Mouse (Mus musculus) liver, embryonic 12.5 days (tissue): ENCODE data around the gene Gm28042. TPM values are rescaled to one million over a fixed set of nuclear protein-coding genes. Genes with fewer than 3 reads are reported as not detected.

Experiments used
- ATAC-seq: fragments of 200-750 bp; cut with Nextera tagmentation; 2 replicates; pipeline ENCODE4 v1.8.0; 2017; ENCODE audit warnings: moderate number of reproducible peaks, mild to moderate bottlenecking, moderate library complexity
- H3K27ac ChIP-seq: fragments of 300-500 bp; sonication (generic); 2 replicates; pipeline ENCODE4 v1.5.1; 2016; ENCODE audit warnings: mild to moderate bottlenecking
- H3K27me3 ChIP-seq: fragments of 300-500 bp; sonication (generic); replicated peaks from 2 replicates; pipeline ENCODE4 v1.6.1; 2016; ENCODE audit warnings: mild to moderate bottlenecking, moderate library complexity
- H3K36me3 ChIP-seq: fragments of 300-500 bp; sonication (generic); 2 replicates; pipeline ENCODE4 v1.6.1; 2016; ENCODE audit warnings: mild to moderate bottlenecking, moderate library complexity
- H3K4me1 ChIP-seq: fragments of 300-500 bp; sonication (generic); 2 replicates; pipeline ENCODE4 v1.6.1; 2016
- H3K4me2 ChIP-seq: fragments of 300-500 bp; sonication (generic); 2 replicates; pipeline ENCODE4 v1.6.1; 2016; ENCODE audit warnings: mild to moderate bottlenecking, moderate library complexity
- H3K4me3 ChIP-seq: fragments of 300-500 bp; sonication (generic); 2 replicates; pipeline ENCODE4 v1.5.1; 2016; ENCODE audit warnings: mild to moderate bottlenecking, moderate library complexity
- H3K9ac ChIP-seq: fragments of 300-500 bp; sonication (generic); 2 replicates; pipeline ENCODE4 v1.6.1; 2016; ENCODE audit warnings: mild to moderate bottlenecking, moderate library complexity
- H3K9me3 ChIP-seq: fragments of 300-500 bp; sonication (generic); replicated peaks from 2 replicates; pipeline ENCODE4 v1.6.1; 2016; ENCODE audit warnings: mild to moderate bottlenecking, moderate library complexity
- WGBS: fragments of 180-500 bp; shearing (Covaris S2); methylation state at CpG from one replicate; pipeline ENCODE4 v1.1.7; 2016; ENCODE audit not compliant: insufficient replicate concordance; 5-methylcytosine and 5-hydroxymethylcytosine counted together
- polyA plus RNA-seq: library from polyadenylated mRNA; unstranded; fragments of >200 nt; fragmentation: Nextera tagmentation; extraction: Ambion mirVana; gene quantifications from 2 replicates; pipeline ENCODE4 v1.2.1, GENCODE M21; 2016

The Gm28042 gene
- polyA plus RNA-seq, 1 experiment from 2014 or later: 2.0 TPM

DNA sequence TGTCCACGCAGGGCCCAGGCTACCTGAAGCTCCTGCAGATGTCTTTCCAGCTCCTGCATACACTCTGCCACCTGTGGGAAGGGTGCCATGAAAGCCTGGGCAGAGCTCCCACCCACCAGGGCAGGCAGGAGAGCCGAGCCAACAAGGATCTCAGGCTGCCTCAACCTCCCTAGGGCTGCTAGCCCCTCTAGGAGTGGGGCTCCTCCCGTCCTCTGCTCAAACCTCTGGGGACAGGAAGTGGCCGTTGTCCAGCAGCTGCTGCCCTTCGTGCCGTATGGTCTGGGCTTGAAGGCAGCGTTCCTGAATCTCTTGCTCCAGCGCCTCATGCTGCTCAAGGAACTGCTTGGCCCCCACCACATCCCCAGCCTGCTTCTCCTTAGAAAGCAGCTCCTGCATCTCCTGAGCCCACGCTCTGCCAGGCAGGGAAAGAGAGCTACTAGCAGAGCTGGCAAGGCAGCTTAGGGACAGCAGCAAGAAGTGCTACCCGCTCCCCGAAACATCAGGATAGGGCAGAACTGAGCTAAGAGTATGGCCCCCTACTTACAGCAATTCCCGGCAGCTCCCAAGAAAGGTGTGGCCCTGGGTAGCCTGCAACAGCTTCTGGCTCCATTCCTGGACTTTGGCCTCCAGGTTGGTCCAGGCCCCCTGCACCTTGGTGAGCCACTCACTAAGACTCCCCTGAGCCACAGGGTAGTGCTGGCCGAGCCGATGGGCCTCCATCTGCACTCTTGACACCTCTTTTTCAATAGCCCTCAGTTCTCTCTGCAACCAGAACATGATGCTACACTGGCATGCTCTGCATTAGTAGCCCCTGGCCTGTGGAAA is 19.4 kb downstream of the Gm28042 start:
- no peak overlapping the region for H3K27ac ChIP-seq
- H3K4me1 ChIP-seq: peaks cover 8% of the 10 kb centered on the region; the same call in 1 of the 2 replicates
- H3K9me3 ChIP-seq: no peaks in the 10 kb centered on the region
- H3K4me3 ChIP-seq: no peak overlapping the region
- peaks cover 9% of the 10 kb centered on the region for H3K36me3 ChIP-seq
- ATAC-seq: no peak
- no peak overlapping the region for H3K4me2 ChIP-seq
- H3K9ac ChIP-seq: no peak overlapping the region
- WGBS: 58% methylated on average over 14 of the region's 14 CpGs
- H3K27me3 ChIP-seq: peaks cover 14% of the 10 kb centered on the region; the same call in 1 of the 2 replicates

DNA sequence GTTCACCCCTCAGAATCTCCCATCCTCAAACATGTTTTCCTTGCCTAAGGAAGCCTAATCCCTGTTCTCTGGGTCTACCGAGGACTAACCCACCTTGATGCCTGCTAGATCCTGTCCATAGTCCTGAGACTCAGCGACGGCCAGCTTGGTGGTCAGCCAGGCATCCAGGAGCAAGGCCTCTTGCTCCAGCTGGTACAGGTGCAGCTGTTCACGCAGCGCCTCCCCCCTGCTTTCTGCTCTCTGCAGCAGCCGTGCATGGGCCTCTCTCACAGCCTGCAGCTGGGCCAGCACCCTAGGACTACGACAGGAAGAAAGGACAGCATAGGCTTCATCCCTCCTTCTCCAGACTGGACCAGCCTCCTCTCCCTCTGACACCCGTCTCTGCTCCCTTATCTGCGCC is 20.9 kb downstream of the Gm28042 start:
- Histone ChIP-seq H3K9ac (no peak overlapping the region), H3K9me3 (no peaks in the 10 kb centered on the region), H3K4me3 (no peak overlapping the region), H3K27ac (no peak overlapping the region), H3K4me2 (no peak overlapping the region), H3K27me3 (peaks cover 14% of the 10 kb centered on the region; the same call in 1 of the 2 replicates), H3K4me1 (peaks cover 8% of the 10 kb centered on the region; the same call in 1 of the 2 replicates), H3K36me3 (no peaks in the 10 kb centered on the region)
- 69% methylated on average over 9 of the region's 9 CpGs for WGBS
- ATAC-seq: no peak

- WGBS: 53% methylated on average over 10 of the region's 10 CpGs
- Histone ChIP-seq H3K4me3 (no peak overlapping the region), H3K27me3 (peaks cover 14% of the 10 kb centered on the region; the same call in 1 of the 2 replicates), H3K4me1 (no peaks in the 10 kb centered on the region), H3K36me3 (no peaks in the 10 kb centered on the region), H3K9me3 (no peaks in the 10 kb centered on the region), H3K27ac (no peak overlapping the region), H3K9ac (no peak overlapping the region), H3K4me2 (no peak overlapping the region)
- no peak for ATAC-seq
These were observed 22.5 kb downstream of the Gm28042 start for GRCm38 (mm10) chr2:120049632-120050274.

DNA sequence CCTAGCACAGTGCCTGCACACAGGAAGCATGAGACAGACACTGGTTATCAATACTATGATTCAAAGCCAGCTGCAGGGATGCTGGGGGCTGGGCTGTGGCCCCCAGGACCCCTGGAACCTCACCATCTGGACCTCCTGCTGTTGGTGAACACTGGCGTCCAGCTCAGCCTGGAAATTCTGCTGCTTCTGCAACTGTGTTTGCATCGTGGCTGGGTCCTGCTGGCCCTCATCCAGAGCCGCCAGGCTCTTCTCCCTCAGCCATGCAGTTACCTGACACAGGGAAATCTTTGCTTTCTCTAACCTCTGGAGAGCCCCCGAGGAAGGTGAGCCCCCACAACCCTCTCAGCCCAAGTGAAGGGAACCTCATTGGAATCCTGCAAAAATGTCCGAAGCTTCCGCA is 24.1 kb downstream of the Gm28042 start:
- H3K27me3 ChIP-seq: peaks cover 7% of the 10 kb centered on the region; the same call in 1 of the 2 replicates
- no peak overlapping the region for H3K9ac ChIP-seq
- H3K9me3 ChIP-seq: no peaks in the 10 kb centered on the region
- H3K27ac ChIP-seq: no peak overlapping the region
- no peak for ATAC-seq
- 55% methylated on average over 6 of the region's 6 CpGs for WGBS
- no peaks in the 10 kb centered on the region for H3K36me3 ChIP-seq
- no peak overlapping the region for H3K4me3 ChIP-seq
- H3K4me1 ChIP-seq: no peaks in the 10 kb centered on the region
- no peak overlapping the region for H3K4me2 ChIP-seq

DNA sequence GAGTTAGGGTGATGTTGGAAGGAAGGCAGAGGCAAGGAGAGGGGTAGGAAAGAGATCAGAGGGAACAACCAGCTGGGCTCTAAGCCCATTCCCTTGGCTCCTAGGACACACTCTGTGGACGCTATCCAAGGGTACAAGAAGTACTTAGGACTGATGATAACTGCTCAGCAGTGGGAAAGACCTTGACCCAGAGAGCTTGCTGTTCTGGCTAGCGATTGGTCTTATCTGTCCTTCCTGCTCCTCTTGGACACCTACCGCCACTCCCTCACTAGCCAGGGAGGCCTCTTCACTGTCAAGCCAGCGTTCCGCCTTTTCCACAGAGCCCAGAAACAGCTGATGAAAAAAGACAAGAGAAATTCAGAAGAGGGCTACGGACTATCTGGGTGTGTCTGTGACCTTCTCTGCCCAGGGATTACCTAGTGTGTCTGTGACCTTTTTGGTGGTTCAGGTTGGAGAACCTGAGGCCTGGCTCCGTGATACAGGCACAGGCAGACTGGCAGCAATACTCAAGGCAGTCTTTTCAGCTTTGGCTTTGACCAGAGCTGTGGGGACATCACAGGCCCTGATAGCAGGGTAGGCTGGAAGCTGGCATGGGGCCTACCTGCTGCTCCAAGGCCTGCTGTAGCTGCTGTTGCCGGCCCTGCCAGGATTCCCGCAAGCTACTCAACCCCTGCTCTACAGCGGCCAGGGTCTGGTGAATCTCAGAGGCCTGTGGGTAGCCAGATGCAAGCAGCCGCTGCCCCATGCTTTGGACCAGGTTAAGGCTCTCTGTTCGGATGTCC is 27.7 kb downstream of the Gm28042 start:
- WGBS: 66% methylated on average over 12 of the region's 12 CpGs
- Histone ChIP-seq H3K27ac (no peak overlapping the region), H3K4me2 (no peak overlapping the region), H3K36me3 (no peaks in the 10 kb centered on the region), H3K9ac (no peak overlapping the region), H3K9me3 (no peaks in the 10 kb centered on the region), H3K4me3 (no peak overlapping the region), H3K4me1 (no peaks in the 10 kb centered on the region), H3K27me3 (peaks cover 17% of the 10 kb centered on the region; the same call in 1 of the 2 replicates)
- ATAC-seq: no peak

- Histone ChIP-seq H3K9ac (no peak overlapping the region), H3K27me3 (peaks cover 16% of the 10 kb centered on the region; the same call in 1 of the 2 replicates), H3K4me1 (no peaks in the 10 kb centered on the region), H3K27ac (no peak overlapping the region), H3K9me3 (no peaks in the 10 kb centered on the region), H3K36me3 (no peaks in the 10 kb centered on the region), H3K4me2 (no peak overlapping the region), H3K4me3 (no peak overlapping the region)
- 76% methylated on average over 10 of the region's 10 CpGs for WGBS
- ATAC-seq: no peak
These were observed 28.6 kb downstream of the Gm28042 start for GRCm38 (mm10) chr2:120055923-120056322.

DNA sequence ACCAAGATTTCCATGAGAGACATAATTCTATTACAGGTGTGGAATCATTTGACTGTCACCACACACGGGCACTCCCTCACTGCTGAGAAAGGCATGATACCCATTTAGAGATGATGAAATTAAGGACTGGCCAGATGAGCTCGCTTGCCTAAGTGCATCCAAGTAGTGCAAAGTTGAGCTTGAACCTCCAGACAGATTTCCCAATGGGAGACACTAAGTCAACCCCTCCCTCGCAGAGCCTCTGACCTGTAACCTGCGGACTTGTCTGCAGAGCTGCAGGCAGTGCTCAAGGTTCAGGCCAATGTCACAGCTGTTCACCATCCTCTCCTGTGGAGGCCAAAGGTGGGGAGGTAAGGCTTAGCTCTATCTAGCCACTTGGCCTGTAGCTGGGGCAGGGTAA is 31.5 kb downstream of the Gm28042 start:
- 72% methylated on average over 4 of the region's 4 CpGs for WGBS
- Histone ChIP-seq H3K4me2 (no peak overlapping the region), H3K9me3 (no peaks in the 10 kb centered on the region), H3K4me3 (no peak overlapping the region), H3K4me1 (no peaks in the 10 kb centered on the region), H3K9ac (no peak overlapping the region), H3K36me3 (no peaks in the 10 kb centered on the region), H3K27ac (no peak overlapping the region), H3K27me3 (peaks cover 34% of the 10 kb centered on the region; the same call in 1 of the 2 replicates)
- no peak for ATAC-seq

DNA sequence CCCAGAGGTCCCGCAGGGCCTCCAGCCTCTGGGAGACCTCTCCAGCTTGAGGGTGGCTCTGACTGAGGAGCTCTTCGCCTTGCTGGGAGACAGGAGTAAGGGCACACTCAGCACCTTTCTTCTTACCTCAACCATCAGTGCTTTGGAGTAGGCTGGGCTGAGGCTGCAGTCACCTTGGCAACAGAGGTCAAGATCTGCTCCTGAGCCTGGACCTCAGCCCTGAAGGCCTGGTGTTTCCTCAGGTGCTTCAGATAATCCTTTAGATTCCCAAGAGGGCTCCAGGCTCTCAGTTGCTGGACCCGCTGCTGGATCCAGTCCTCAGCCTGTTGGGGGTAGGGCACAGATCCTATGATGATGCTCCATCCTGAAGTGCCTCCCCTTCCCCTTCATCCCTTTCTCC is 32.2 kb downstream of the Gm28042 start:
- H3K9ac ChIP-seq: no peak overlapping the region
- no peaks in the 10 kb centered on the region for H3K36me3 ChIP-seq
- peaks cover 35% of the 10 kb centered on the region; the same call in 1 of the 2 replicates for H3K27me3 ChIP-seq
- no peak for ATAC-seq
- no peak overlapping the region for H3K27ac ChIP-seq
- 67% methylated on average over 3 of the region's 3 CpGs for WGBS
- H3K4me2 ChIP-seq: no peak overlapping the region
- H3K4me1 ChIP-seq: no peaks in the 10 kb centered on the region
- no peaks in the 10 kb centered on the region for H3K9me3 ChIP-seq
- H3K4me3 ChIP-seq: no peak overlapping the region

GRCm38 (mm10) chr2:120060190-120060589 is 32.9 kb downstream of the Gm28042 start:
- 62% methylated on average over 6 of the region's 6 CpGs for WGBS
- Histone ChIP-seq H3K4me2 (no peak overlapping the region), H3K27me3 (peaks cover 35% of the 10 kb centered on the region; the same call in 1 of the 2 replicates), H3K4me1 (no peaks in the 10 kb centered on the region), H3K4me3 (no peak overlapping the region), H3K9me3 (no peaks in the 10 kb centered on the region), H3K27ac (no peak overlapping the region), H3K9ac (no peak overlapping the region), H3K36me3 (no peaks in the 10 kb centered on the region)
- no peak for ATAC-seq

- no peak for ATAC-seq
These were observed 33.4 kb downstream of the Gm28042 start for GRCm38 (mm10) chr2:120060651-120061050.

DNA sequence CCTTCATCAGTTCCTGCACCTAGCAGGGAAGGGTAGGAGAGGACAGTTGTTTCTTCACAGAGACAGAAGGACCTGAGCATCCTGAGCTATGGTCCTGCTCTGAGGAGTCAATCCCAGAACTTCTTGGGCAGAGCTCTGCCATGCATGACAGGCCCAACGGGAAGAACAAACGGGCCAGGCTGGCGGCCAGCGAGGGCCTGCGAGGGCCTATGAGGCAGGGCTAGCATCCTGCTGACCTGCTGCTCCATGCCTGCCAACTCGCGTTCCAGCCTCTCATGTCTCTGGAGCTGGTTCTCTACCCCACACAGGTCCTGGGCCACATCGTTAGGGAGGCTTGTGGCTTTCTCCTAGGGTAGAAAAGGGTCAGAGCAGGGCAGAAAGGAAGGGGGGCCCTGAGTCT is 35.0 kb downstream of the Gm28042 start:
- H3K36me3 ChIP-seq: no peaks in the 10 kb centered on the region
- H3K27ac ChIP-seq: no peak overlapping the region
- H3K9ac ChIP-seq: no peak overlapping the region
- no peak for ATAC-seq
- no peaks in the 10 kb centered on the region for H3K9me3 ChIP-seq
- H3K4me1 ChIP-seq: no peaks in the 10 kb centered on the region
- H3K27me3 ChIP-seq: peaks cover 35% of the 10 kb centered on the region; the same call in 1 of the 2 replicates
- no peak overlapping the region for H3K4me3 ChIP-seq
- no peak overlapping the region for H3K4me2 ChIP-seq
- 65% methylated on average over 8 of the region's 8 CpGs for WGBS

More at GRCm38 (mm10) chr2:120060651-120061050, 33.4 kb downstream of the Gm28042 start:
- H3K4me1 ChIP-seq: no peaks in the 10 kb centered on the region
- no peak overlapping the region for H3K9ac ChIP-seq
- H3K4me2 ChIP-seq: no peak overlapping the region
- no peaks in the 10 kb centered on the region for H3K36me3 ChIP-seq
- H3K27me3 ChIP-seq: peaks cover 35% of the 10 kb centered on the region; the same call in 1 of the 2 replicates
- no peak overlapping the region for H3K27ac ChIP-seq
- H3K9me3 ChIP-seq: no peaks in the 10 kb centered on the region
- 68% methylated on average over 9 of the region's 9 CpGs for whole genome bisulfite sequencing
- H3K4me3 ChIP-seq: no peak overlapping the region
